Mouse (Mus musculus) thymus, postnatal 0 days (tissue): ENCODE results near the gene Spata19. TPM values are rescaled to one million over a fixed set of nuclear protein-coding genes. Genes with fewer than 3 reads are reported as not detected.
A peak's percentile ranks its signal among the peaks of the same experiment; 100 is the strongest.

Experiments used
- DNase-seq: peaks from one replicate; pipeline ENCODE4 v3.0.0-alpha.2; 2015; ENCODE audit warnings: low spot score
- polyA plus RNA-seq: library from polyadenylated mRNA; unstranded; fragments of >200 nt; fragmentation: Nextera tagmentation; extraction: Ambion mirVana; gene quantifications from 2 replicates; pipeline ENCODE4 v1.2.1, GENCODE M21; 2015

Spata19 gene
- 0.79 and 0.86 TPM in 2 replicates for polyA plus RNA-seq

DNA sequence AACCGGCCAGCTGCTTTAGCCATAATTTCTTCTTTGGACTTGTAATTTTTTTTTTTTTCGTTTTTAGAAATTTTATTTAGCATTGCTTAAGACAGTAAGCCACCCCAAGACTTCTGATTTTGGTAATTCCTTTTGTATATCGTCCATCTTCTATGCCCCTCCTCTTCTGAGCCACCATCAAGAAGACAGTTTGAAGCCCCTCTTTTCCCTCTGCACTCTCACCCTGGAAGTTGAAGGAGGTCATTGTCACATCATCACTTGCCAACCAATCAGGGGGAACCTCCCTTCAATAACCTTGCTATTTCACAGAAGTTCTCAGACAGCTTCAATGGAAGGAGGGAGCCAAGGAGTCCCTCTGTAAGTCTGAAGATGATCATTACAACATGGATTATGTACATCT, at the start of gene Spata19:
Gene Spata19 (plus strand): TSS at position 301 of the 400 bp plus-strand sequence.
- DNase-seq, result no peak

DNA sequence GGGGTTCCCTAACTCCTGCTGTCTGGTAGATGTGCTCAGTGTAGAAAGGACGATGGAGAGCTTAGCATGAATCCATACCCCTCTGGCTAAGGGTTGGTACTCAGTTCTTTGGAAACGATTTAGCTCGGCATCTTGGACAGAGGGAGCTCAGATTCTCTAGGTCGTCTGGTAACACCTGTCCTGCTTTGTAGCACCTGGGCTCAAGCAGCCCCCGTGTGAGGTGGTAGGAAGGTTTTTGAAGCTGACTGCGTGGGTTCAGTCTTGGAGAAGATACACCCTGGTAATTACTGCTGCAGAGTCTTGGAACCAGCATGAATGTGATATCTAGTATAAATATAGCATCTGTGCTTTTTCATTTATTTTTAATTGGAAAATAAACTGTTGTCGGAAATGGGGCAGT, 43.5 kb upstream of the Spata19 start:
- DNase-seq, result no peak

DNA sequence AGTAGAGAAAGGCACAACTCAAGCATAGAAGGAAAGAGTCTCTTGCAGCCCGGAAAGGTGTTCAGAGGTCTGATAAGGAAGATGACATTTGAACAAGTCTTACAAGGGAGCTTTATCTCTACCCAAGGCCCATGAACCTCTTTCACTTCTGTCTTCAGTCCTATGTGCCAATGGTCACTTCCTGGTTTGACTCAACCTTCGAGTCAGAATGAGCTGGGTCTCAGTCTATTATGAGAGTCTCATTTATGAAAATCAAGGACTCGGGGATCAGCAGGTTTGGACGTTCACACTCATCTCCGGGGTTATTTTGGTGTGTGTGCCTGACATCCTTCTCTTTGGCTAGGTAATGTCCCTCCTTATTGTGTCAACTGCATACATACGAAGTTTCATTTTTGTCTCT, 38.7 kb upstream of the Spata19 start:
- DNase-seq, result no peak

DNA sequence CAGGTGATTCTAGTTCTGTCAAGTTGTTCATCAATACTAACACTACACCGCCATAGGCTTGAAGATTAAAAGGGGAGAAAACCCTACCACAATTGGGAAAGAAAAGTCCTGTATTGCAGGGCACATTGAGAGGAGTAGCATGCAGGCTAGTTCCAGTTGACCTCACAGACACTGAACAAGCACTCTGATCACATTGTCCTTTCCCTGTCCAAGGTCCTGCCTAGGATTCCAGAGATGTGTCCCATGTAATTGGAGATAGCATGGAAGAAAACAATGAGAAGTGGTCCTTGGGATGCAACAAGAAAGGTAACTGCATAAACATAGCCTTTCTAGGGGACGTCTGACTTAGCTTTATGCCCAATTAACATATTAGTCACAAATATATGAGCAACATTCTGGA, 29.4 kb upstream of the Spata19 start:
- no peak for DNase-seq

DNA sequence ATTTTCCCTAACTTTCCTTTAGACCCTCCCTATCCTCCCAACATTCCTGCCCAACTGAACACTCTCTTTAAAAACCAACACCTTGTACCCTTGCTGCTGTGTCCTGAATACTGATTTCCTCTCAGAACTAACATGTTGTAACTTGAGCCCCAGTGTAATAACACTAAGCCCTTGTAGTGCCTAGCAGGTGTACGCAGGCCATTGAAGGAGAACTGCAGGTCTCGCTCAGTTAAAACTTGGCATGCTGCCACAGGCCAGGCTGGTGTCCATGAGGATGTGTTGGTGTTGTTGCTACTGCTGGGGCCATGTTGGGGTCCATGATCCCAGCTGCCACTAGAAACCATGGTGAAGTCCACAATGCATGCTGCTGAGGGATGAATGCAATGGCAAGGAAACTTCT, 27.5 kb upstream of the Spata19 start:
- DNase-seq, result no peak

DNA sequence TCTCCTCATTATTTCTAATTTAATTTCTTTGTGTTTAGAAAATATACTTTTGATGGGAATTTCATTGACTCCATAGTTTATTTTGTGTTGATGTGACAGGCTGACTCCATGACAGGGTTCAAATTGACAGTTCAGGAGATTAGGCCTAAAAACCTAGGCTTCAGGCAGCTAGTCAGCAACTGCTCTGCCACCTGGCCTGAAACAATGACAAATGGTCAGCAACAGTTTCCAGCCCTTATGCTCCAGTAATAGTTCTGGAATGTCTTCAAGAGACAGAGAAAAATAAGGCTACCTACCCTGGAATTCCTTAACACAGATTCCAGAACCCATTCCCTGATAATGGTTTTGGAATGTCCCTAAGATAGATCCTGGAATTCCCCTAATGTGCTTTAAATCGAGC, 20.9 kb upstream of the Spata19 start:
- DNase-seq, result no peak

DNA sequence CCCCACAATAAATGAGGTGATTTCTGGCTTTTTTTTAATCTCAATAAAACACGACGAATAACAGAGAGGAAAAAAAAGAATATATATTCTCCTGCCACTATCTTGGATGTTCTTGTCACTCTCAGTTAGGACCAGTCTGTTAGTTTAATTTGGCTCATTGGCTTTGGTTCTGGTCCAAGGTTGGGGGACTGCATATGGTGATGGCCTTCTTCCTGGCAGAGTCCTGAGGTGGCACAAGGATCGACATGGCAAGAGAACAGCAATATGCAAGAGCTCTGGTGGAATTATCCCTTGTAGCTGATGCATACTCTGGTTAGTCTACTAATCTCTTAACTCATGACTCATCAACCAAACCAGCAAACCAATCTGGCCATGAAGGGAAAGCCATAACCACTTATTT, 9.6 kb upstream of the Spata19 start:
- DNase-seq, result no peak

DNA sequence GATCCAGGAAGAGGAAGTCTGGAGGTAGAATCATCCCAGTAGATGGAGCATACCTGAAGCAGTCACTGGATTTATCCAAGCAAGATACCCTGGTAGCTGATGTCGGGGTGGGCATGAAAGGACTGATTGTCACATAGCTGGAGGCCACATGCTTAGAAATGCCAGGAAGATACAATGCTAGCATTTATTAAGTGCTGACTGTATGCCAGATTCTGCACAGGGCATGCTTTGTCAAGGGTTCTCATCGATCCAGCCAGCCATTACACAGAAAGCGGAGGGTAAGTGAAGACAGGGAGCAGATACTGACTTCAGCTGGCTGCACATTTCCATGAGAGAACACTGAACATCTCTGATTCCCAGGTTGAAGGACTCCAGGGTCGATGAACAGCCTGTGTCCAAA, 4.6 kb downstream of the Spata19 start:
- no peak for DNase-seq

DNA sequence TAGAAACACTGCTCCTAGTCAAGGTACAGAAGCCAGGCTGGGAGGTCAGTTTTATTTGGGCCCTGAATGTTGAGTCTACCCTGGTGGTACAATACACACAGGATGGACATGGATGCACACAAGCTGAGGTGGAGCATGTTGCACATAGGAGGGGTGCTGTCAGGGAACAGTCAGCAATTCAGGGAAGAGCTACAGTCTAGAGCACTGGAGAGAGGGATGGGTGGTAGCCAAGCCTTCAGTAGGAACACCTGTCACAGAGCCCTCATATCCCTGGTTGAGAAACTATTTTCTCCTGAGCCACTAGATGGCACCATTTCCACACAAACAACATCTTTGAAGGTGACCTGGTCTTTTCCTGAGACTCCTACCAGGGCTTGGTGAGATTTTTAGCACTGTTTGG, 13.1 kb downstream of the Spata19 start:
- DNase-seq, result peak; percentile 31

DNA sequence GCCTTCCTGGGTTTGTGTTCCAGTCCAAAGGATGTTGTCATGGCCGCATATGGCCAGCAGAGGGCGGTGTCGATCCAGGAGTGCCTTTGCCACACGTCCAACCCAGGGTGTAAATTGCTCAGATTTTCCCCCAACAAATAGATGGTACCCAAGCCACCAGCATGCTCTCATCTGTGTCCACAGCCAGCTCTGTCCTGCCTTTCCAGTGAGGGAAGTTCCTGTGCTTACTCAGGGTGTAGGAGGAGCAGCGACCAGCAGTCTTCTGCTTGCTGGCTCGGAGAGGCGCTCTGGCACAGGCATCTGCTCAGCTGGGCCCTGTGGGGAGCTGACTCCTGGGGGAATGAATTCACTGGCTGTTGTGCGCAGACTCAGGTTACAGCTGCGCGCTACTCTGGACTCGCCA, 17.5 kb downstream of the Spata19 start:
- DNase-seq, result peak; percentile 21

DNA sequence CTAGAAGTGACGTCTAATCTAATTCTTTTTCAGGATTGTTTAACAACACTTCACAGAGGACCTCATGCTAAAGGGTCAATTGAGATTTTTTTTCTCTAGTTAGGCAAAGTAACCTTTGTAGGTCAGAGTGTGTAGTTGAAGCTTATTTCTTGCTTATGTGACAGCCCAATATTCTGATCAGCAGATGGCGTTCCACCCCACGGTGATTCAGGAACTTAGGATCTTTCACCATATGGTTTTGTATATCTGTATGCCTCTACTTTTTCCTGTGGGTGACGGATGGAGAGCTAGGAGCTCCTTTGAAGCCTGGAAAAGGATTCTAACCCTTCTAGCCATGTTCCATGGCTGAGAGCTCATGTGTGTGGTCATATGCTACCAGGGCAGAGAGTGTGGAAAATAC, 27.9 kb downstream of the Spata19 start:
- no peak for DNase-seq

DNA sequence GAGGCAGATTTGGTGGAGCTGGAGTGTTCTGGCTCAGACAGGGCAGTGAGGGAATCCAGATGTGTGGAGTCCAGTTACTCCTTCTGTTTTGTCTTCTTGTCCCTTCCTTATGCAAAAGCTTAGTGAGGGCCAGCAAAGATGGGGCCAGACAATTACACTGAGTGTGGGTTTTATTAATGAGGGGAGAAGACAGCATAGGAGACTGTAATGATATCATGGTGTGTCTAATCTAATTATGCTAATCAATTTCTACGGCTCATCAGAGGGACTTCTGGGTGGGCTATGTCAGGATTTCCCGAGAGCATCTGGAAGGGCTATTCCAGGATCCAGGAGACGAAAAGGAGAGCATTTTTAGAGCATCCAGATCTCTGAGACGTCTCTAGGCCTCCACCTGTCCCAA, 32.0 kb downstream of the Spata19 start:
- DNase-seq, result no peak

DNA sequence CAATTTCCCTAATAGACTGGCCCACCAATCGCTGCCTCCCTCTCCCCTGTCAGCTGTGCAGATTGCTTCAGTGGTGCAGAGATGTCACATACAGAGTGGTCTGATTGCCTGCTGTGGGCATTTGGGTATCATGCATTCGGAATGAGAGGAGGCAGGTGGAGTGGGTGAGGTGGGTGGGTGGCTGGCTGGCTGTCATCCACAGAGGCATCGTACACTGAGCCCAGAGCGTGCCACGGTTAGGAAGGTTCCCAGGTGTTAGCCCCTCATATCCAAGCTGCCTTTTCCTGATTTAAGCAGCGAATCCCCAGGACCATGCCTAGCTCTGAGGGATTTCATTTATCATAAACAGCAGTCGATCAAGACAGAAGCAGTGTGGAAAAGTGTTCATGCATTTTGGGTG, 36.7 kb downstream of the Spata19 start:
- DNase-seq, result no peak

DNA sequence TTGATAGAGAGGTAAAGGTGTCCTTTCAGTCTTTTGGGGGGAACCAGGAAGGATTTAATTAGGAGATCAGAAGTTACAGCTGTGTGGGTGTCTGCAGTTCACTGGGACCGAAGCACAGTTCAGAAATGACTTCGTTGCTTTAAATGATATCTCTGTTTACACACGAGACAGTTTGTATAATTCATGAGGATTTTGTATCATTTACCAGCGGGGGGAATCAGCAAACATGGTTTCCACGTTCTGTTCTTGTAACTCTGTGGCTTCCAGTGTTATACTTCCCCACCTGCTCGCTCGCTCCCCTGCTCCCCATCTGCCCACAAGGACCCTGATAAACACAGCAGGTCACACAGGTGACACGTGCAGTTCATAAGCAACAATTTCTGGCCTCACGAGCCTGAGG, 39.3 kb downstream of the Spata19 start:
- no peak for DNase-seq

DNA sequence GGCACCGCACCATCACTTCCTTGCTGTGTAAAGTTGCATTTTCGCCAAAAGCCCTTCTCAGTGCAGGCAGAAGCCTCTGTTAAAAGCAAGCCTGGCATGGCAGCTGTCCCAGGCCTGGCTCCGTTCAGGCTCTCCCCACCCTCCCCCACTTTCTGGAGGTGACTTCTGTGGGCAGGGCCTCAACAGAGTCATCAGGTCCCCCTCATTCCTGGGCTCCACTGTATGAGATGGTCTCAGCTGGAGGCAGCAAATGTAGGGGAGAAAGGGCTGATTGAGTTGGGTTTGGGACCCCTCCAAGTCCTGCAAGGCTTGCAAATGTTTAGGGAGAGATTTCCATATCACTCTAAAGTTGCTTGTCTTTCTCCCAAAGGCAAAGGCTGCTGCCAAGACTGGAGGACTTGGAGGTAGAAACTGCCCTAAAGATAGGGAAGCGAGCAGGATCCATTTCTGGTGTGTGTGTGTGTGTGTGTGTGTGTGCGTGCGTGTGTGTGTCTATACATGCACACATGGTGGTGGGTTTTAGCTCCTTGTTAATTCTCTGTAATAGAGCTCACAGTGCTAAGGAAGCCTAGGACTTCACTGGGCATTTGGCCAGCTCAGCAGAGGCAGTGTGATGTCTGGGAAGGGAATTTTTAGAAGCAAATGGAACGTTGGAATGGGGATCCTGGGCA, 40.9 kb downstream of the Spata19 start:
- no peak for DNase-seq

DNA sequence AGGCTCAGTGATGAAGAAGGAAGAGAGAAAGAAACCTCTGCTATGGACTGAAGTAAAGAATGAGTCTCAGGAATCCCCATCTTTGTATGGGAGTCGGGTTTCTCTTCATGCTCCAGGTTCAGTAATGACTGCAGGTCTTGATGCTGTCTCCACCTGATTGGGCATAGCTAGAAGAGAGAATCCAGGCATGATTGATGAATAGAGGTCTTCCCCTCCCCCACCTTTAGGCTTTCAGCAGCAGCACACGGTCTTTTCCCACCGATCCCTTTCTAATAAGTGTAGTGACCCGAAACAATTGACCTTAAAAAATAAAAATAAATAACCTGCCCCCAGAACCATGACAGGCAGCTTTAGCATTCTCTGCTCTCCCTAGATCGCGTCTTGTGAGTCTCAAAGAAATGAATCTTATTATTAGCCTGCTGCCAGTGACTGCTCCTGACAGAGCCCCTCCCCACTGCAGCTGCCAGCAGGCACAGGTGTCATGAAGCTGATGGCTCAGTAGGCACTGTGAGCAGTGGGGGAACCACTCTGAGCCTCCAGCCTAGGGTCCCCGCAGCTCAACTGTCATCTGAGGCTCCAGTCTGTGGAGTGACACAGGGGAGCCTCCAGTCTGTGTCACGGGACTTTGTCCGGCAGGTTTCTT, 53.3 kb downstream of the Spata19 start:
- no peak for DNase-seq

Other genes starting within 250 kb of the Spata19 start
- 3.4 and 4.5 TPM in 2 replicates for gene Jam3, start 241.4 kb upstream of the Spata19 start, polyA plus RNA-seq
- 0.21 and 0.26 TPM in 2 replicates for gene Igsf9b, start 97.6 kb upstream of the Spata19 start, polyA plus RNA-seq